Mouse (Mus musculus) lung, postnatal 14 days (tissue): ENCODE results near the gene Chst11.
A peak's percentile ranks its signal among the peaks of the same experiment; 100 is the strongest.

Experiments
- DNase-seq: peaks from one replicate; pipeline ENCODE4 v3.0.0; 2021

Chst11 gene

DNA sequence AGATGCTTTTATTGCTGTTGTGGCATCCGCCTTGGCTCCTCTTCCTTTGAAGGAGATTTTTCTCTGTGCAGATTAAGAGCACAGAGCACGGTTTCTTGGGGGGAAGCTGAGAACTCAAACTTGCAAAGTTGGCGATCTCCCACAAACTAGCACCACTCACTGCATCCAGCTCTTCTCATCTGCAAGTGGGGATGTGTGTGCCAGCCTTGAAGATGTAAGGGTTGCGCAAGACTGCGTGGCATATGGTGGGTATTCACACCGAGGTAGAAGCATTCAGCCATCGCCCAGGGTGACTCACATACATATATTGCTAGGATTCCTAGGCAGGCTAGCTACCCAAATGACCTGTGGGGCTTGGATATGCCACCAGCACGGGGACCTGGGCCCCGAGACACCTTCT is 52.9 kb downstream of the Chst11 start:
- no peak for DNase-seq

DNA sequence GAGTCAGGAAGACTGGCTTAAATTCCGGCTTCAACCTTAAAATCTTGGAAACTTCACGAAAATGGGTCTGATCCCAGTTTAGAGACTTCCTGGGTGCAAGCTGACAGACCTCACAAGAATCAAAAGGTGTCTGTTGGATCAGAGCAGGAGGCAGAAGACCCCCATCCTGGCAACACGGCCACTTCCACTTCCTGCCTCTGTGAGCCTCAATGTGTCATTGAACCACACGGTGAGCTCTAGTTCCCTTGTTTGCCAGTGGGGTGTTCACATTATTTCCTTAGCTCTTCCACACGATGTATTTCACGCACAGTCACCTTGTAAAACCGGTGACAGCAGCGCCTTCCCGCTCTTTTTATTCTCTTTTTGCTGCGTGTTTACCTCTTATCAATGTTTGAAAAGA is 54.1 kb downstream of the Chst11 start:
- no peak for DNase-seq

DNA sequence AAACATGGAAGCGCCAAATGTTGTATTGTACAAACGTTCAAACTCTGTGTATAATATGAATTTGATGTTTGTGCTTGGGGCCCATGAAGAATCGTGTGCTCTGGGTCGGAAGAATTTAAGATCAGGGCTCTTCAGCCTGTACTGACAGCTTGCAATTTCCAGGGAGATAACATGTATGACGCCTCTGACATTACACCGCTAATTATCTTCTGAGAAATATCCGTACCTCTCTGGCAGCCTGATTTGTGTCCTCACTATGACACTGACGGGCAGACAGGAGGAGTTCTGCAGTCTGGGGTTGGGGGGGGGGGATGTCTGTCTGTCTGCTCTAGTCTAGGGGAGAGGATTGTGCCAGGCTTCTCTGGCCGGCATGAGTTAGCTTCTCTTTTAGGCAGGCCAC is 56.6 kb downstream of the Chst11 start:
- DNase-seq = no peak

DNA sequence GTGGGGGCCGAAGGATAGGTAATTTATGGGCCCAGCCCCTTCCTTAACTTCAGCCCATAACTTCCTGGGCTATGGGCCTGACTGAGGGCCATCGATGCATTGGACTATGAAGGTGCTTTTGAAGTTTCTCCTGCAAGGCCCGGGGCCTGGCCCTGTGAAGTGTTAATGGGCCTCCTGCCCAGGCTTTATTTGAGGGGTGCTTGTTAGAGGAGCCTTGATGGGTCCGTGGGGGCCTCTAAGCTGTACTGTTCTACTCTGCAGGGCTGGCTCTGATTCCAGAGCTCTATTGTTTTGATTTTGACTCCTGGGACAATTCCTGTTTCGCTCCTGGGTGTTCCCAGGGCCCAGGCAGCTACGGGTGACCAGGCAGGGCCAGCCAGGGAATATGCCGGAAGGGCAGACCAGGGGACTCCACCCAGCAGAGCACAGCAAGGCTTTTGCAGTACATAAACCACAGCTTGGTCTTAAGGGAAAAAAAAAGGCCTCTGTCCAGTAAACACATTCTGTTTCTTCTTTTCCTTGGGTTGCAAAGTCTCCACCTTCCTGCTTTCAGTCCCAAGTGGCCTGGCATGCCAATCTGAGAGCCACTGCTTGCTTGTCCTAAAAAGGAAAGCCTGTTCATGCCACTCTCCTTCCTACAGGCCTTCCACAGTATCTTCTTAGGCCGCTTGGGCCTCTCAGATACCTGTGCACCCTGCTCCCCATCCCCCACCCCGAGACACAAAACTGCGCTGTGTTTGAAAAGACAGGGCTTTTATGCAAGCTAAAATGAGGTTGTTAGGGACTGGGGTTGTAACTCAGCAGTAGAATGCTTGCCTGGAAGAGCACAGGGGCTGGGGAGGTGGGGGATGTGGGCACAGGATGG is 57.5 kb downstream of the Chst11 start:
- DNase-seq = peak; percentile 59

DNA sequence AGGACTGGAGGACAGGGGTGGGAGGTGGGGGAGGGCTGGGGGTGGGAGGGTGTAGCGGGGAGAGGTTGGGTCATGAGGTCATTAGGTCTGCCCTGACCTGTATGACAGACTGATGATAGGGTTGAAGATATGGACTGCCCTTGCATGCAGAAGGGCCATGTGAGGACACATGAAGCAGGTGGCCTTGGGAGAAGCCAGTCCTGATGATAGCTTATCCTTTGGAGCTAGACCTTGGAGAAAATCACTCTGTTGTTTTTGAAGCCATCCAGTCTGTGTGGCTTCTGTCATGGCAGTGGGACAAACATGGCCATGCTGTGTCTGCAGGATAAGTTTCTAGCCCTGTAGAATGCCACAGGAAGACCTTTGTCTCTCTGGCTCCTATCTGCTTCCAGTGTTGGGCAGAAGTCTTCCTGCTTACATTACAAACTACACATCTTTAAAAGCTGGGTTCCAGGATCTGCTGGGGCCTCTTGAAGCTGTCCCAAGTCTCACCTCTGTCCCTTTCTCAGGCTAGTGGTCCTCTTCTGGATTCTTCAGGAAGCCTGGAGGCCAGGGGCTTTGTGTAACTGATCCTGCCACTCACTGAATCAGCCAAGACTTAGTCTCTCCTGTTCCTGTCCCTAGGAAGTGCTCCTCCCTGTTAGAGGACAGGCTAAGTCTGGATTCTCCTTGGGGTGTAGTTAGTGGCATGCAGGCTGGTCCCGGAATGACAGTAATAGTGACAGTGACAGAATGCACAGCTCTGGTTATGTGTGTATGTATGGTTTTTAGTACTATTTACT is 58.4 kb downstream of the Chst11 start:
- DNase-seq = peak; percentile 14

DNA sequence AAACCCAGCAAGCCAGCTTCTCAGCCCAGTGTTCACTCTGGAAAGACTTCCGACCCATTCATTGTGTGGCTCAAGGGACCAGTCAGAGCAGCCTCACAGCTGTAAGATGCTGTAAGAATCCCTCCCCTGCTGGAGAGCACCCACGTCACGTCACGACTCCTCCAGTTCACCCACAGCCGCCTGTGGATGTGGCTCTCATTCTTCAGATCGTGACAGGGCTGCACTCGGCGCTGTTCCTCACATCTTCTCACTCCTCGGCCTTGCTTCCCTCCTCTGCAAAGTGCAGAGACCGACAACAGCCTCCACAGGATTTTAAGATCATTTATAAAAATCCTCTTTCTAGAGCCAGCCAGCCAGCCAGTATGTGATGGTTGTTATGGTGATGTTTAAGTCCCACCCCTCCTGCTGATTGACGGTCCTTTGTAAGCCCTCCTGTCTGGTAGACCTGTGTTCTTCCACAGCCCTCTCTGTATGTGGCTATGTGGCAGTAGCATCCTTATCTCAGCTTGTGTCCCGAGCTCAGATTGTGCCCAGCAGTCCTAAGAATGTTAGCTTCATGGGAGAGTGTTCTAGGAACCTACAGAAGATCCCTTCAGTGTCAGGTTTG is 64.0 kb downstream of the Chst11 start:
- no peak for DNase-seq

DNA sequence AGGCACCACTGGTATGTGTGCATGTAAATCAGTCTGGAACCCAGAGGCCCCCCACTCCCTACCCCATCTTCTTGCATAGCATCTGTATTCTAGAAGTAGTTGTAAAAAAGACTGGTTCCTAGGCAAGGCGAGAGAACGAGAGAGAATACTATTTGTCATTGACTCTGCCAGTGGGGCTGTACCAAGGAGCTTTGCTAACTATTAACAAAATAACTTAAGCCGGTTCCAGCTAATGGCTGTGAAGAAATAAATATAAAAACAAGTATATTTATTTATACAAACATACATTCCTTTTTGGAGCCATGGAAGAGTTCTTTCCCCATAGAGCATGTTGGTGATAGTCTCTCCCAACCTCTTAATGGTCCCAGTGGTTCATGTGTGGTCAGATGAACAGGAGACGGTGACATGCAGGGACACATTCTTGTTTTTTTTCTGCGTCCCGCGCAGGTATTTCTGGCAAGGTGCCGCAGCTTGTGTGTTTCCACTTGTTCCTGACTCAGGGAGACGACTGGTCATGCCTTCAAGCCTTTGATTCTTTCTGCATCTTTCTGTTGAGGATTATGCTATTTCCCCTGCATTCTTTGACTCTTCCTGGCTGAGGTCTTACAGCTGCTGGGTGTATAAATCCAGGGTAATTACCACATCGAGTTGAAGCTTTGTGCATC is 68.7 kb downstream of the Chst11 start:
- no peak for DNase-seq

DNA sequence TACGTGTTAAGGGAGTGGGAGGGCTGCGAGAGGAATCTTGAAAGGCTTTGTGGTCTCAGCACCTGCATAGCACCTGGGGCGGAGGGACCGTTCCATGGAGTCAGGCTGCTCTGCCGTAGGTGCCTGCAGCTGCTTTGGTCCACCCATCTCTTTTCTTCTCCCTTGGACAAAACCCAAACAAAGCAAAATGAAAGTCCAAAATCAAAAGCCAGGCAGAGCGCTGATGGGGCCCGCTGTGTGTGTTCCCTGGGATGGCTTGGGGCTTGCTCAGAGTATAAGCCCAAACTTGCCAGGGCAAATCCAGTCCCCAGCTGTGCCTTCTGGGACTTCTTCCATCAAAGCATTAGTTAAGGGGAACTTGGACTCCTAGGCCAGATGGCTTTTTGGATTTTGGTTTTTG is 71.0 kb downstream of the Chst11 start:
- no peak for DNase-seq

DNA sequence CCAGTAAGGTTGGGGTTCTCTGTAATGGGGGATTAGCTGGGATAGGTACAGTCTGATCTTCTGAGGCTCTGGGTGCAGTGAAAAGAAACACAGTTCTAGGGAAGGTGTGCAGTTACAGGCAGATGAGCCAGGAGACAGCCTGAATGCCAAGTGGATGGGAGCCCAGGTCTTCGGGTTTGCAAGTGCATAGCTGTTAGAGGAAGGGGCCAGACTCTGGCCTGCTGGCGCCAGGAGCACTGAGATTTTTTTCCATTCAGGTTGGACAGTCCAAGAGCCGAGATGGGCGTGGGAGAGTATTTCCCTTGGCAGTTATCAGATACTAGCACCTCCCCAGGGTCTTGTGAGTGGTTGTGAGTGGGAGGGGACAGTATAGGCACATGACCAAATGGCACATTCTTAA is 71.6 kb downstream of the Chst11 start:
- DNase-seq = no peak

DNA sequence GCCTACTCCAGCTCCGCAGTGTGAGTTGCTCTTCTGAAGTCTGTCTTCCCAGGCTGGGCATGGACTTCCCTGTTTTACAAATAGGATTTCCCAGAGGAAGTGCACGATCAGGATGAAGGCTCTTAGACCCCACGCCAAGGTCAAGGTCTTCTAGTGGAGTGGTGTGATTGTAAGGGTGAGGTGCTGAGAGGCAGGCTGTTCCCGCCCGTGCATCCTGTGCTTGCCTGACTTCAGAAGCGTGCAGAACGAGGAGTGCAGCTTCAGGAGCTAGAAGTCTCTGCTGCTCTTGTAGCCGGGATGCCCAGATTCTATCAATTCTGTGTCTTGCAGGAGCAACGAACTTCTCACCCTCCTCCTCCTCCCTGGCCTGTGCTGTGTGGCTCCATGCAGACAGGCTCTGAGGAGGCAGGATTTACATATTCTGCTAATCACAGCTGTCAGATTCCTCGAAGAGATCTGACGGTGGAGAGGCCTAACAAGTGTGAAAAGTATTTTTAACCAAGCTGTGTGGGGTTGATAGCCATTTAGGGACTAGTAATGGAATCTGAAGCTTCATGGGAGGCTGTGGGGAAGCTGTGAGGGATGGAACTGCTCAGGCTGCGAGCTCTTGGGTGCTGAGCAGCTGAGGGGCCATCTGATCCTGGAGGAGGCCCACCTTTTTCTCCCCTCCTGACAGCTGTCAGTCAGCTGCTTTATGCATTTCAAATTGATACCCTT is 74.9 kb downstream of the Chst11 start:
- no peak for DNase-seq

DNA sequence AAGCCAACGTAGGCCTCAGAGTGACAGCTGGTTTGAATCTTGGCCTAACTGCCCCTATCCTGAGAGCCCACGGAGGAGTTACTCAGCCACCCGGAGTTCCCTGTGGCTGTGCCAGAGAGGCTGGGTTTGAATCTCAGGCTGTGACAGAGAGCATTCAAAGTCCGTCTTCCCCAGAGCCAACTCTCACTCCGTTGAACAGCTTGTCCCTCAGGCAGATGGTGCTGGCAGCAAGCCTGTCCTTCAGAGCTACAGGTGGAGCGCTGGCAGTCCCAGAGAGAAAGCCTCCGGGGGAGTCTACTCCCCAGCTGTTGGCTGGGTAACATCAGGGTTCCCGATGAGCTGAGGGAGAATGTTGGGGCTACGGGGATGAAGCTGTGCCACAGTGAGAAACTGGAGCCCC is 77.0 kb downstream of the Chst11 start:
- no peak for DNase-seq

DNA sequence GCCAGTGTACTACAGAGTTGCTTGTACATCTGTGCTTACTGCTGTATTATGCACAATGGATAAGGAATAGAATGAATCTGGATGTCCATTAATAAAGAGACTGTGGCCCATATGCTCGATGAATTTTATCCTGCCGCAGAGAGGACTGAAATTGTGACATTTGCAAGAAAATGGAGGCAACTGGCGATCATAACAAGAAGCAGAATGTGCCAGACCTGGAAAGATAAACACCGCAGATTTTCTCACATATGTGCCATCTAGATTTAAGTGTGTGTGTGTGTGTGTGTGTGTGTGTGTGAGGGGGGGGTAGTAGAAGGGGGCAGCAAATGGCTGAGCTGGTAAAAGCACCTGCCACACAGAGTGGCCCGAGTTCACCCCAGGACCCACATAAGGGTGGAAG is 79.5 kb downstream of the Chst11 start:
- no peak for DNase-seq

DNA sequence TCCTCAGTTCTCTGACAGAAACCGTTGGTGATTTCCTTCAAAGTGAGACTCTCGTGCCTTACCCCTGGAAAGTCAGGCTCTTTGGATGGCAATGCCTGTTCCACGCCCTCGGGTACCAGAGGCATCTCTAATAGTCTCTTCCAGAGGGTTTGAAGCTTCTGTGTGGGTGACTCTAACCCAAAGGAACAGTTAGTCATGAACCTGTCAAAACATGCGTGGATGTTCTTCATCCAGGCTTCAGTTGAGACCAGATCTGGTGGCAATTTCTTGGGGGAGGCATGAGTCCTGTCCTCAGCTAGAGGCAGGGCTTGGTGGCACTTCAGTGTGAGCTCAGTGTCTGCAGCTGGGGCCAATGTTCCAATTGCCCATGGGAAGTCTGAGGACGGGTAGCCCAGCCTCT is 80.9 kb downstream of the Chst11 start:
- DNase-seq = no peak

DNA sequence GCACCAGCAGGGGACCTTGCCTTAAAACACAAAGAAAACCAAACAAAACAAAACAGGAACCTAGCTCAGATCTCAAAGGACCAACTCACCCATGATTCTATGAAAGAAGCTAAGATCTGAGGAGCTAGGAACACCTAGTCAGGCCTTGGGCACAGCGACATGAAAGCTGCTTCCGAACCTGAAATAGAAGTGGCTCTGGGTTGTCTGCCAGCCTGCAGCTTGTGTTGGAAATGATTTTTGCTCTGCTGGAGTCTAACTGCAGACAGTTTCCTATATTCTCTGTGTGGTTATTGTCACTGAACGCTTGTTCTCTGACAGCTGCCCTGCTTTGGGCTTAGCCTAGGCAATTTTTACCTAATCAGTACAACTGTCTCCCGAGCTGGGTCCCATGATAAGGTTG is 82.0 kb downstream of the Chst11 start:
- no peak for DNase-seq

DNA sequence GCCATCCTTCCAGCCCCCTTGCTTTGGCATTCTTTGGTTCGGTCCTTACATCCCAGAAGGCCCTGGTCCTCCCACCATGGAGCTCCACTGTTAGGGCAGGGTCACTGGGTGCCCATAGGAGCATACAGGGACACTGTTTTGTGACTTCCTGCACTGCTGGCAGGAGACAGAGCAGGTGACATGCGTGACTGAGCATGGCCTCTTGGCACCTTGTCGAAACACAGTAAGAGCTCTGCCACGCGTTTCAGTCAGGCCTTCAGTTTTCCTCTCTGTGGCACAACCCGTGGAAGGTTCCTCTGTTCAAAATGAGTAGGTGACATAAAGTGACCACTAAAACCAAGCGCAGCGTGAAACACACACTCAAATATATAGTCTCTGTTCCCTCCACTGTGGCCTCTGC is 83.2 kb downstream of the Chst11 start:
- no peak for DNase-seq

DNA sequence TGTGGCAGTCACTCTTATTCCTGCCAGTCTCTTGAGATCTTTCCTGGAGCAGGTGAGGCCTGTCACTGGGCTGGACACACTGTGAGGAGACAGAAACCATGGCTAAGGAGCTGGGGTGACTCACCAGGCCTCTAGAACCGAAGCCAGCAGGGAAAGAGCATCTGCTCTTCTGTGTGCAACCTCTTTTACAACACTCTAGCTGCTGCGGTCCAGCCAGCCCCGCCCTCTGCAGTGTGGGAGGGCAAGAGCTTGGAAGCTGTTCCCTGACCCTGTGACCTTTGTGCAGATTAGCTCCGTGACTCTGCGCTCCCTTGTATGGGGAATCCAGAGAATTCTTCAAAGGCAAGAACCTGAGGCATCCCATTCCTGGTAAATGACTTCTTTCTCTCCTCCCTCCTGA is 84.5 kb downstream of the Chst11 start:
- DNase-seq = peak; percentile 9

DNA sequence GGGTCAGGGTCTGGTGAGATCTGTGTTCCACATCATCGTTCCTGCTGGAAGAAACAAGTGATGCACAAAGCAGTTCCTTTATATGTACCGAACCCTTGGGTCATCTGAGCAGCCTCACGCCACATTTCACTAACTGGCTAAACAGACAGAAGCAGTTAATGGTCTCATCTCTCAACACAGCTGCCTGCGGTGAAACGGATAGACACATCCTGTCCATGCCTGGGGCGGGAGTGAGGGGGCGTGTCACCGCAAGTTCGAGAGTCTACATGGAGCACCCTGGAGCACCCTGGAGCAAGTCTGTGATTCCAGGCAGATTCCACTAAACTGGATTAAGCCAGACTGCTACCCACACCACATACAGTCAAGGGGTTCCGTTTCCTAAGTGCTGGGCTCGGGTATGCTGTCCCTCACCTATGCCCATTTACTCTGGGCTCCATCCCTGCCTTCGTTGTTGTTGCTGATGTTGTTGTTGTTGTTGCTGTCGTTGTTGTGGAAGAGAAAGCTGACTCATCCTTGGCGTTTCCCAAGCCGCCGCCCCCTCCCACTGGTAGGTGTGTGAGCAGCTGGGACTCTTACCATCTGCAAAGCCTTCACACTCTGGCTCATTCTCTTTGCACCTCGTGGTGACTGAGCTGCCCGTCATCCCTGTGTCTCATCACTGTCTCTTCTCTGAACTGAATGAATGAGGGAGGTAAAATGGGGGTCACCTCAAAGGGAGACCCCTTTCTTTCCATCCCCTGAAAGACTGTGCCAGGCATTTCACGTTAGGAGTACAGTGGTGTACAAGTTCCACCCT is 86.7 kb downstream of the Chst11 start:
- DNase-seq = no peak

DNA sequence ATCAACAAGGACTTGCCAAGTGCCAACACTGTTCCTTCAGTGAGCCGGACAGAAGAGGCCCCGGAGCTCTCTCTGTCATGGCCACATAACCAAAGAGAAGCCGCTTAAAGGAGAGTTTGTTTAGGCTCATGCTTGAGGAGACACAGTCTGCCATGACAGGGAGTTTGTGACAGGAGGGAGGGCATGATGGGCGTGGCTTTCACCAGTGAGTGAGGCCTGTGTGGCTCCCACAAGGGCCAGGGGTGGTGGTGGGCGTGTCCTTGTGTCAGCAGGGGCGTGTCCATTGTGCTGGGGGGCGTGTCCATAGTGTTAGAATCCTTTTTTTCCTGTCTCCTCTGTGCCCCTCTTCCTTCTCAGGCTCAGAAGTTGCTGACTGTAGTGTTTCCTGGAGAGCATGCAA is 87.8 kb downstream of the Chst11 start:
- no peak for DNase-seq

DNA sequence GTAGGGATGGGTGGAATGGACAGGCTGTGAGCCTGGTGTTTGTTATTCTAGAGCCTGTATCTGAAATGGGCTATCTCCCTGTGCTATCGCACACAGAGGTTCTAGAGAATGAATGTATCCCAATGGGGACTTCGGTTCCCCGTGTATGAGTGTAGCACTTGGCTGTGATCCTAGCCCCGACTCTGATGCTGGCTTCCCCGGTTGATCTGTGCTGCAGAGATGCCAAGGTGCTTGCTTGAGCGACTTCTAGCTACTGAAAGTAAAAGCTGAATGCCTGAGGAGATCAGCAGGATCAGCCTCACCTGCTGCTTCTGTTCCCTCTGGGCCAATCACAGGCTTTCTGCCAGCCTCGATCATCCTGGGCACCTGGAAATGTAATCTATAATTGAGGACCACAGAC is 91.5 kb downstream of the Chst11 start:
- no peak for DNase-seq

DNA sequence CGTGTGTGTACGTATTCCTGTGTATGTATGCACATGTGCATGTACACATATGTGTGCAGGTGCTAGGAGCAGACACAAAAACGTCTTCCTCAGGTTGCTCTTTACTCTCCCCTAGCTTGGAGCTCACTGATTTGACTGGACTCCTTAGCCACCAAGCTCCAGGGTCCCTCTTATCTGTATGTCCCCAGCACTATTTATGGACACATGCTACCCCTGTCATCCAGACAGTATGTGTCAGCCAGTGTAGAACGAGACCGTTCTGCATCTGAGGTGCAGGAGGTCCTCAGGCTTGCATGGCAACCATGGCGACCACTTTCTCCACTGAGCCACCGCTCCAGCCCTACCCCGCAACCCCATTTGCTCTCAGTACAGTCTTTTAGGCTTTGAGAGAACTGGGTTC is 93.4 kb downstream of the Chst11 start:
- DNase-seq = no peak

DNA sequence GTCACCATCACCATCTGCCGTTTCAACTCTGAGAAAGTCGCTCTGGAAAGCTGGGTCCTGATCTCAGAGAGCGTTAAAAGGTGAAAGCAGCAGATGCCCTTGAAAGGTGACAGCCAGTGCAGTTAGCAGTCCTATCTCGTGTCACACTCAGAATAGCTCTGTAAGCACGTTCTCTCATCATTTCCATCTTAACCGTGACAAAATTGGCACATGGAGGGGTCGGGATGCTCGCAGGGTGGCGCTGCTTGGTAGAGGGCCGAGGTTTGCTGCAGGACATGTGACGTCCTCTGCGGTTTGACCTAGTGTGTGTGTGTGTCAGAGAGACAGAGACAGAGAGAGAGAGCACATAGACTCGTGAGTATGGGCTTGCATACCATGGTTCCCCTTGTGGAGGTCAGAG is 94.5 kb downstream of the Chst11 start:
- DNase-seq = no peak

DNA sequence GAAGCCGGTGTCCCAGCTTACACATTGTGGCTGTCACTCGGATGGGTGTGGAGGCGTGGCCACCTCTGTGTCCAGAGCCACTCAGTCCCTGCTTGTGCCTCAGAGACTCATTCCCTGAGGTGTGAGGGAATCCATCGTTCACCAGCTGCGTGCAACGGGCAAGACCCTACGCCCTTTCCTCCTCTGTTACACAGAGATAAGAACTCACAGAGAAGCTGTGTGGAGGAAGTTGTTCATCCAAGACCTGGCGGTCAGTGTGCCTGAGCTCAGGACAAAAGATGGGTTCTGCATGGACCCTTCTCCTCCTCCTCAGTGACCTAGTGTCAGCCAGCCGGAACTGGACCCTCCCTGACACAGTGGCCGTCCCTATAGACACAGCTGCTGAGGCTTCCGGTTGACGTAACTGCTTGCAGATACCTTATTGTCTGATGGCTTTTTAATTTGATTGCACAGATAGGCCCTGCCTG is 95.0 kb downstream of the Chst11 start:
- DNase-seq = peak; percentile 12
